Mouse (Mus musculus): Measurements from ENCODE around the gene Specc1.

GRCm38 (mm10) chr11:62006680-62007079, 50.1 kb downstream of the Specc1 start:
- TF ChIP-seq EP300 (IDR thresholded peaks at IDR 0.05; ENCODE audit: low read depth) (no peak), CTCF (IDR thresholded peaks at IDR 0.05; ENCODE audit: low read depth) (no peak)
